Mouse (Mus musculus) small intestine, adult 2 months (tissue): ENCODE data around the gene Bbx.

Source experiments
- CTCF ChIP-seq: fragments of 200-500 bp; IDR thresholded peaks from 2 replicates; pipeline ENCODE4 v1.5.1; 2012; ENCODE audit warnings: low read depth, mild to moderate bottlenecking, control low read depth, inconsistent platforms, low read length, moderate library complexity, mixed read lengths; ENCODE audit not compliant: insufficient replicate concordance, insufficient read length; ENCODE audit errors: extremely low read depth
- POLR2A ChIP-seq: fragments of 200-500 bp; IDR thresholded peaks from 2 replicates; pipeline ENCODE4 v1.6.1; 2012; ENCODE audit warnings: low read depth, mild to moderate bottlenecking, control low read depth, inconsistent platforms, low read length, moderate library complexity

DNA sequence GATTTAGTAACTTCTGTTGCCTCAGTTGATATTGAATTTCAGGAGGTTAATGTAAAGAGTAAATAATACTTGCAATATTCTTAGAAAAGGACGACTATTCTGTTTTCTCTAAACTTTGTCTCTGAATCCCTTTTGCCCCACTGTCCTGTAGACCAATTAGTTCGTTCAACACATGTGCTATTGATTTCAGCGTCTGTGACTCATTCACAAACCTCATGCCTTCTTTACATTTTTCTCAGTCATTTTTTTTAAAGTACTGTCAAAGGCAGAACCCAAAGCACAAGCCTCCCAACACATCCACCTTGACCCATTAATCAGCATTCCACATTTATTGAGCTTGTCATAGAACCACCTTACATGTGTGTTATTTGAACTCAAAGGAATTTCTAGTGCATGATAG lies 6.6 kb upstream of the Bbx start:
- TF ChIP-seq CTCF = no peak
- no peak for TF ChIP-seq POLR2A
